Mouse (Mus musculus) kidney, adult 9 months (tissue): ENCODE measurements around the gene Olfr1382.
"Not testable (repeated sequence)": the region's sequence is repeated elsewhere in the genome, so short reads cannot be mapped to it uniquely, and the experiment has no call there.

Experiments
- DNase-seq: peaks from one replicate; pipeline ENCODE4 v3.0.0; 2022

Gene Olfr1382

GRCm38 (mm10) chr11:49527947-49528346, at the start of gene Olfr1382:
Gene Olfr1382 (plus strand): TSS chr11:49528247.
- no peak for DNase-seq

- no peak for DNase-seq
Measured at GRCm38 (mm10) chr11:49485973-49486372, 42.1 kb upstream of the Olfr1382 start.

GRCm38 (mm10) chr11:49488770-49489169, 39.3 kb upstream of the Olfr1382 start, which contains the start of gene Olfr1385:
Gene Olfr1385 (plus strand): TSS chr11:49489070.
- DNase-seq = not testable (repeated sequence)

GRCm38 (mm10) chr11:49518086-49518485, 10.0 kb upstream of the Olfr1382 start:
- DNase-seq = no peak

- DNase-seq = no peak
Measured at GRCm38 (mm10) chr11:49519348-49519747, 8.7 kb upstream of the Olfr1382 start, which contains the start of gene Olfr1383. Gene Olfr1383 (plus strand): TSS chr11:49519648.

GRCm38 (mm10) chr11:49532761-49533160, 4.7 kb downstream of the Olfr1382 start:
- DNase-seq = no peak

GRCm38 (mm10) chr11:49536631-49537030, 8.6 kb downstream of the Olfr1382 start:
- not testable (repeated sequence) for DNase-seq

GRCm38 (mm10) chr11:49543149-49543548, 15.1 kb downstream of the Olfr1382 start, which contains the start of gene Olfr1381:
Gene Olfr1381 (plus strand): TSS chr11:49543449.
- not testable (repeated sequence) for DNase-seq

GRCm38 (mm10) chr11:49554033-49554432, 26.0 kb downstream of the Olfr1382 start:
- DNase-seq = not testable (repeated sequence)

GRCm38 (mm10) chr11:49556578-49556977, 28.5 kb downstream of the Olfr1382 start, which contains the start of gene Olfr1380:
Gene Olfr1380 (plus strand): TSS chr11:49556878.
- not testable (repeated sequence) for DNase-seq

GRCm38 (mm10) chr11:49575054-49575453, 47.0 kb downstream of the Olfr1382 start:
- peak; percentile 3 for DNase-seq

GRCm38 (mm10) chr11:49580452-49580851, 52.4 kb downstream of the Olfr1382 start:
- DNase-seq = not testable (repeated sequence)
